Mouse (Mus musculus): ENCODE measurements at regions not wholly inside any gene's neighbourhood (a gene's known extent, or its start where the extent isn't known, plus 50 kb on each side); places are given as distances from the start of the nearest gene placed in this dataset.

DNA sequence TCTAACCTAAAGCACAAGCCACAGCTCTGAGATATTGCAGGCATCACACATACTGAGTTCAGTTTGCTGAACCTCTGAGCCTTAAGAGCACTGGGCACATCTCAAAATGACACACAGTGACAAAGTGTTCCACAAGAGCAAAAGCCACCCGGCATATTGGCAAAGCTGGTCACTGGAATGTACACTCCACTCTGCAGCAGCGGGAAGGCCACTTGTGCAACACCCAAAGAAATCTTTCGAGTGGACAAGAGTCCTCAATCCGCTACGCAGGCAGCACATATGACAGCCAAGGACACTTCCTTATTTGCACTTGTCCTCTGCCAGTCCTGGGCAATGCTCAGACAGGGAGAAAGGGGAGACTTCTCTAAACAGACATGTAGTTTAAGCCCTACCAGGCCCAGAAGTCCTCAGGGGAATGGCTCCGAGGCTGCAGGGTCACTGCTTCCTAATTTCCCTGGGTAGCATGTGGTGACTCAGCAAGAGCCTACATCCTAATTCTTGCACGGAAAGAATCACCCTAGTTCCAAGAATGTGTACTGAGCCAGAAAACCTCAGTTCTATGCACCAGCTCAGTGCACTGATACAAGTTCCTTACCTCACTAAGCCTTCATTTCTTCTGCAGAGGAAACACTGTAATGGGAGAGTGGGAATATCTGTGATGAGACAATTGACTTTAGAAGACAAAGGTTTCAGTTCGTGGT, 144.5 kb upstream of the Ppargc1a start:
- no peak for TF ChIP-seq CTCF (IDR thresholded peaks at IDR 0.05; ENCODE audit: control insufficient read depth, insufficient read depth, insufficient replicate concordance, low read depth, low read length)
- no peak for TF ChIP-seq POLR2A (IDR thresholded peaks at IDR 0.05; ENCODE audit: control insufficient read depth, low read depth, low read length)
